Mouse (Mus musculus): ENCODE measurements at regions not wholly inside any gene's neighbourhood (a gene's known extent, or its start where the extent isn't known, plus 50 kb on each side); places are given as distances from the start of the nearest gene placed in this dataset.

- DNase-seq (ENCODE audit: low spot score in 2 of 2) = no peak
These were observed 186.6 kb upstream of the Habp2 start for GRCm38 (mm10) chr19:56100131-56100872.

GRCm38 (mm10) chr19:56102454-56103080 lies 184.4 kb upstream of the Habp2 start:
- no peak for DNase-seq (ENCODE audit: low spot score in 2 of 2)

GRCm38 (mm10) chr19:56105073-56105451 lies 181.9 kb upstream of the Habp2 start:
- no peak for DNase-seq (ENCODE audit: low spot score in 2 of 2)

- DNase-seq (ENCODE audit: low spot score in 2 of 2) = no peak
These were observed 181.4 kb upstream of the Habp2 start for GRCm38 (mm10) chr19:56105452-56106091.

- DNase-seq (ENCODE audit: low spot score in 2 of 2) = no peak
These were observed 178.1 kb upstream of the Habp2 start for GRCm38 (mm10) chr19:56108796-56109195.

- no peak for DNase-seq (ENCODE audit: low spot score in 2 of 2)
These were observed 171.2 kb upstream of the Habp2 start for GRCm38 (mm10) chr19:56115552-56116284.

- no peak for DNase-seq (ENCODE audit: low spot score in 2 of 2)
These were observed 170.7 kb upstream of the Habp2 start for GRCm38 (mm10) chr19:56116285-56116680.

- DNase-seq (ENCODE audit: low spot score in 2 of 2) = no peak
These were observed 166.2 kb upstream of the Habp2 start for GRCm38 (mm10) chr19:56120723-56121122.

- DNase-seq (ENCODE audit: low spot score in 2 of 2) = no peak
These were observed 164.8 kb upstream of the Habp2 start for GRCm38 (mm10) chr19:56122186-56122585.

- no peak for DNase-seq (ENCODE audit: low spot score in 2 of 2)
These were observed 155.4 kb upstream of the Habp2 start for GRCm38 (mm10) chr19:56131556-56131955.

GRCm38 (mm10) chr19:56132911-56133562 lies 153.9 kb upstream of the Habp2 start:
- DNase-seq (ENCODE audit: low spot score in 2 of 2) = no peak

GRCm38 (mm10) chr19:56133565-56133964 lies 153.4 kb upstream of the Habp2 start:
- no peak for DNase-seq (ENCODE audit: low spot score in 2 of 2)

- peak; percentile 19 to 20 for DNase-seq (ENCODE audit: low spot score in 2 of 2)
These were observed 152.7 kb upstream of the Habp2 start for GRCm38 (mm10) chr19:56134081-56134818.

GRCm38 (mm10) chr19:56135306-56135928 lies 151.5 kb upstream of the Habp2 start:
- DNase-seq (ENCODE audit: low spot score in 2 of 2) = no peak

GRCm38 (mm10) chr19:56140540-56140939 lies 146.4 kb upstream of the Habp2 start:
- DNase-seq (ENCODE audit: low spot score in 2 of 2) = no peak

GRCm38 (mm10) chr19:56144221-56144620 lies 142.7 kb upstream of the Habp2 start:
- DNase-seq (ENCODE audit: low spot score in 2 of 2) = no peak

GRCm38 (mm10) chr19:56157120-56157519 lies 129.8 kb upstream of the Habp2 start:
- DNase-seq (ENCODE audit: low spot score in 2 of 2) = no peak

- no peak for DNase-seq (ENCODE audit: low spot score in 2 of 2)
These were observed 124.8 kb upstream of the Habp2 start for GRCm38 (mm10) chr19:56162156-56162555.

- DNase-seq (ENCODE audit: low spot score in 2 of 2) = no peak
These were observed 117.6 kb upstream of the Habp2 start for GRCm38 (mm10) chr19:56169133-56169997.

All from adrenal gland, postnatal 4 days (tissue).